Mouse (Mus musculus): Measurements from ENCODE around the gene Tmem116. TPM values are rescaled to one million over a fixed set of nuclear protein-coding genes. Genes with fewer than 3 reads are reported as not detected.

The Tmem116 gene
- total RNA-seq (2023) = 1 to 10 TPM in 1 of 2 experiments, not detected in 1; 1.0 TPM

GRCm38 (mm10) chr5:121451644-121452025 is at the start of gene Tmem116:
Tmem116 (plus strand) TSS chr5:121451893.

GRCm38 (mm10) chr5:121452026-121452869 is 555 bp downstream of the Tmem116 start, which contains the start of gene Erp29:
Erp29 (minus strand) TSS chr5:121452506.

DNA sequence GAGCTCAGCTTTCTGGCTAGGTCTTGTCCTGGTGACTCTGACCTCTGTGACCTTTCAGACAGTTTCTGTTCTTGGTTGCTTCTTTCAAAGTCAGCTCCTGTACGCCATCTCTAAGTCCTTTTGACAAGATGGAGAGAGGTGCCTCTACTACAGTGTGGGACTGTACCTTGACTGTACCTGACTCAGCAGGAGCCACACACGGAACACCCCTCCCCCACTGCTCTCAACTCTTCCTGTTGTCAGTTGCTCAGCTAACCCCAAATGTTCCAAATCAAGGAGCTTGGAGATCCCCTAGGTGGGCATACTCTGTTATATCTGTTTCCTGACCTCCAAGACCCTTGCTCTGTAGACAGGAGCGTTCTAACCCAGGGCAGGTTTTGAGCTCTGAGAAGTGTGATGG is 51.5 kb downstream of the Tmem116 start, which contains the start of gene Adam1b:
Gene Adam1b, minus strand, starts transcription at position 205 of the 400 bp plus-strand sequence.

DNA sequence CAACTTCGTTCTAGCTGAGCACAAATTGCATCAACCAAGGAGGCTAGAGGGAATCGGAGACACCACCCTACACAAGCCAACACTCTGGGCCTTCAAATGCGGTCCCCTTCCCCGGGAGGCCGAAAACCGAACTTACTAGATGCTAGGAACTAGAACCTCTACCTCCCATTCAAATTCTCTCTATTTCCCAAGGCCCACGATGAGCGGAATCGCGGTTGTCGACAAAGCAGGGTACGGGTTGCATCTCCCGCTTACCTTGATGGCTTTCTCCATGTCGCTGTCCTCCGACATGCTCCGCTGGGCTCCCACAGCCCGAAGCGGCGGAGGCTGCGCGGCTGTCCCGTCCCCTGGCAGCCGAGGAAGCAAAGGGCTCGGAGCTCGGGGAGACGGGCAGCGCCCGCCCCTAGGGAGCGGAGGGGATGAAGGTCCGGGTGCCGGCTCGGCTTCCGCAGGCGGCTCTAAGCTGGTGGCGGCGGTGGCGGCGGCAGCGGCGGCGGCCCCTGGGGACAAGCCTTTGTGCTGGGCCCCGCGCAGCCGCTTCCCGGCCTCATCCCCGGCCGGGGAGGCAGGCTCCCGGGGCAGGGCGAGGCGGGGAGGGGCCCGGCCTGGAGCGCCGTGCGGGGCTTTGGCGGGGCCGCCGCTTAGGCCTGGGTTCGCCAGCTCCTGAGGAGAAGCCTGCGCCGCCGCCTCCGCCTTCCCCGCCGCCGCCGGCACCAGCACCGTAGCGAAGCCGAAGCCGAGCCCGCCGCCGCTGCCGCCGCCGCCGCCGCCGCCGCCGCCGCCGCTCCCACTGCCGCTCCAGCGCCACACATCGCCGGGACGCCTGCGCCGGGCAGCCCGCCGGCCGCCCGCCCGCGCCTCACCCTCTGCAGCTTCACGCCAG is 93.5 kb downstream of the Tmem116 start, which contains the start of the genes Adam1a and Gm42878:
Gene Adam1a, minus strand, starts transcription at position 573 of the 883 bp plus-strand sequence.
Gene Gm42878, minus strand, starts transcription at position 573 of the 883 bp plus-strand sequence.

DNA sequence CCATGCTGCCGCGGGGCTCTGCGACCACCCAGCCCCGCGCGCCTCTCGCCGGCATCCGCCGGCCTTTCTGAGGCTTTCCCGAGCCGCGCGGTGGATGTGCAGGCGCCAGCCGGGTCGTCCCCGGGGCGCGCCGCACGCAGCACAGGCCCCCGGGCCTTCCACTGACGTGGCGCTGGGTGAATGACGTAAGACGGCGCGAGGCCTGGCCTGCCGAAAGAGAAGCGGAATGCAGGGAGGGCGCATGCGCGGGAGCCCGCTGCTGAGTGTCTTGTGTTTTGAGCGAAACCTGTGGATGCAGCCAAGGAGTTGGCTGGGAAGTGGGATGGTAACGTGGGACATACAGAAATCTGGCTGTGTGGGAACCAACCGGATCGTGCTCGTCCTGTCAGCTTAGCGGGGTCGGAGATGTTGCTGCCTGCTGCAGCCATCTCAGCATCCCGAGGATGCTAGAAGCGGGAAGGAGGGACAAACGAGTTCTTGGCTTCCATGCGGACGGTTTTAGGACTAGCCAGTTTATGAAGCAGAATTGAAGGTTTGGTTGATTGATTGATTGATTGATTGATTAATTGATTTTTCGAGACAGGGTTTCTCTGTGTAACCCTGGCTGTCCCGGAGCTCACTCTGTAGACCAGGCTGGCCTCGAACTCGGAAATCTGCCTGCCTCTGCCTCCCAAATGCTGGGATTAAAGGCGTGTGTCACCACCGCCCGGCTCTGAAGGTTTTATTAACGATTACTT is 94.3 kb downstream of the Tmem116 start, which contains the start of gene Mapkapk5:
Gene Mapkapk5, minus strand, starts transcription at position 113 of the 737 bp plus-strand sequence.

Other genes with a start within 250 kb of the Tmem116 start
- gene Rpl6, start 247.4 kb upstream of the Tmem116 start, total RNA-seq (2023) = 100 to 1,000 TPM; 614 to 668 TPM
- 10 to 100 TPM; 30.0 to 35.3 TPM for gene Hectd4, start 231.7 kb upstream of the Tmem116 start, total RNA-seq (2023)
- gene Trafd1, start 66.3 kb upstream of the Tmem116 start, total RNA-seq (2023) = 100 to 1,000 TPM; 120 to 127 TPM
- 10 to 100 TPM; 11.1 to 12.8 TPM for gene Naa25, start 54.0 kb upstream of the Tmem116 start, total RNA-seq (2023)
- 100 to 1,000 TPM; 140 to 185 TPM for gene Erp29, start 613 bp downstream of the Tmem116 start, total RNA-seq (2023)
- gene Adam1b, start 51.5 kb downstream of the Tmem116 start, total RNA-seq (2023) = not detected
- 1 to 10 TPM; 2.6 to 2.7 TPM for gene Adam1a, start 93.6 kb downstream of the Tmem116 start, total RNA-seq (2023)
- gene Gm42878, start 93.6 kb downstream of the Tmem116 start, total RNA-seq (2023) = not detected
- gene Mapkapk5, start 94.0 kb downstream of the Tmem116 start, total RNA-seq (2023) = 10 to 100 TPM; 64.2 to 77.4 TPM
- gene Aldh2, start 141.9 kb downstream of the Tmem116 start, total RNA-seq (2023) = 100 to 1,000 TPM; 857 to 999 TPM
- 1 to 10 TPM; 4.3 to 4.9 TPM for gene Acad12, start 167.0 kb downstream of the Tmem116 start, total RNA-seq (2023)
- gene Acad10, start 208.6 kb downstream of the Tmem116 start, total RNA-seq (2023) = 1 to 10 TPM; 2.9 to 4.7 TPM
- gene Brap, start 208.7 kb downstream of the Tmem116 start, total RNA-seq (2023) = 10 to 100 TPM; 64.0 to 74.1 TPM

Measured in neutrophil, adult 59 days (primary cell).